Mouse (Mus musculus) spleen, adult 2 months (tissue): ENCODE measurements around the gene Tmem223. TPM values are rescaled to one million over a fixed set of nuclear protein-coding genes. Genes with fewer than 3 reads are reported as not detected.

Experiments
- DNase-seq, 2 experiments: peaks; one replicate each; pipeline versions ENCODE4 v3.0.0 to v3.0.0-alpha.2; 2012 to 2021; ENCODE audit warnings: low spot score in 2 of 2, low read depth in 1 of 2
- H3K27ac ChIP-seq: fragments of 200-500 bp; 2 replicates; pipeline ENCODE4 v1.5.1; 2012; ENCODE audit warnings: low read length, inconsistent platforms; ENCODE audit not compliant: insufficient read depth
- H3K27me3 ChIP-seq: fragments of 200-500 bp; 2 replicates; pipeline ENCODE4 v1.6.1; 2012; ENCODE audit warnings: mild to moderate bottlenecking, moderate library complexity, low read length, inconsistent platforms; ENCODE audit not compliant: control insufficient read depth, insufficient read depth
- H3K36me3 ChIP-seq: fragments of 200-500 bp; 2 replicates; pipeline ENCODE4 v1.6.1; 2012; ENCODE audit warnings: mild to moderate bottlenecking, low read length, inconsistent platforms; ENCODE audit not compliant: control insufficient read depth, insufficient read depth
- H3K4me1 ChIP-seq: fragments of 200-500 bp; 2 replicates; pipeline ENCODE4 v1.6.1; 2011; ENCODE audit warnings: inconsistent platforms; ENCODE audit not compliant: control insufficient read depth, insufficient read depth, insufficient read length
- H3K4me3 ChIP-seq: fragments of 200-500 bp; 2 replicates; pipeline ENCODE4 v1.5.1; 2011; ENCODE audit warnings: mild to moderate bottlenecking, inconsistent platforms; ENCODE audit not compliant: insufficient read depth, insufficient read length; ENCODE audit errors: extremely low read depth
- CTCF ChIP-seq: fragments of 200-500 bp; IDR thresholded peaks from 2 replicates; pipeline ENCODE4 v1.5.1; 2011; ENCODE audit warnings: mild to moderate bottlenecking, inconsistent platforms; ENCODE audit not compliant: insufficient read depth, insufficient read length, insufficient replicate concordance; ENCODE audit errors: extremely low read depth
- POLR2A ChIP-seq: fragments of 200-500 bp; IDR thresholded peaks from 2 replicates; pipeline ENCODE4 v1.6.1; 2011; ENCODE audit warnings: low read depth, low read length, inconsistent platforms
- WGBS: fragments of 180-500 bp; shearing (Covaris S2); methylation state at CpG from one replicate; pipeline ENCODE4 v1.1.7; 2018; 5-methylcytosine and 5-hydroxymethylcytosine counted together
- polyA plus RNA-seq: library from polyadenylated mRNA; depleted of rRNA; stranded (reverse); fragments of >200 nt; gene quantifications from 2 replicates; pipeline ENCODE4 v1.2.3, GENCODE M21; 2012; rRNA removed

The Tmem223 gene
- polyA plus RNA-seq, result 86.1 and 135 TPM in 2 replicates

GRCm38 (mm10) chr19:8770567-8771270 lies at the start of gene Tmem223:
TSS of gene Tmem223 (plus strand) at chr19:8770996.
- WGBS, result 15% methylated on average over 29 of the region's 29 CpGs
- DNase-seq, result peak; percentile 59 to 77
- Histone ChIP-seq H3K4me1 (peaks cover 11% of the 10 kb centered on the region; the same call in 1 of the 2 replicates), H3K36me3 (peaks cover 27% of the 10 kb centered on the region), H3K27ac (peak within 1 kb of the TSS; percentile 92), H3K27me3 (no peaks in the 10 kb centered on the region), H3K4me3 (peak within 1 kb of the TSS; percentile 87)
- TF ChIP-seq POLR2A (peak; percentile 87), CTCF (no peak)

GRCm38 (mm10) chr19:8721378-8721777 lies 49.4 kb upstream of the Tmem223 start:
- Histone ChIP-seq H3K27ac (no peak overlapping the region), H3K4me1 (no peaks in the 10 kb centered on the region), H3K4me3 (no peak overlapping the region), H3K36me3 (peaks cover 17% of the 10 kb centered on the region), H3K27me3 (no peaks in the 10 kb centered on the region)
- 57% methylated on average over 1 of the region's 1 CpGs for WGBS
- DNase-seq, result no peak
- no peak for TF ChIP-seq POLR2A
- TF ChIP-seq CTCF, result no peak

- TF ChIP-seq CTCF (no peak), POLR2A (no peak)
- Histone ChIP-seq H3K27ac (no peak overlapping the region), H3K4me3 (no peak overlapping the region), H3K36me3 (peaks cover 19% of the 10 kb centered on the region), H3K27me3 (no peaks in the 10 kb centered on the region), H3K4me1 (no peaks in the 10 kb centered on the region)
- WGBS, result 53% methylated on average over 4 of the region's 4 CpGs
- DNase-seq, result no peak
Measured at GRCm38 (mm10) chr19:8722021-8722420, 48.8 kb upstream of the Tmem223 start.

DNA sequence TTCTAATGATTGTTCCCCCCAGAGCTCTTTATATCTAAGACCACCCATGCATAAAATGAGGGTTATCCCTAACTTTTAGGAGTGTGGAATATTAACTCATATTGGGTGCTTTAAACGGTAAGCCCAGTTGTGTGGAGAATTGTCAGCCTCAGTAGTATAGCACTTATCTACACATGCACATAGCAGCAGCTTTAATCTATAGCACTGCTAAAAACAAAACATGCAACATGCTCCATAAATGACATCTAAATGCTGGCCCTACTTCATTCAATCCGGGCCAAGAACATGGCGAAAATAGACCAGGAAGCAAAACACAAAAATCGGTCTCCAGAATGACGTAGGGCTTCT lies 48.3 kb upstream of the Tmem223 start:
- H3K27ac ChIP-seq, result peak overlapping the region; percentile 94
- no peak for TF ChIP-seq POLR2A
- TF ChIP-seq CTCF, result no peak
- WGBS, result 1% methylated on average over 5 of the region's 5 CpGs
- H3K4me1 ChIP-seq, result no peaks in the 10 kb centered on the region
- no peaks in the 10 kb centered on the region for H3K27me3 ChIP-seq
- peak overlapping the region; percentile 70 for H3K4me3 ChIP-seq
- peaks cover 19% of the 10 kb centered on the region for H3K36me3 ChIP-seq
- no peak for DNase-seq

DNA sequence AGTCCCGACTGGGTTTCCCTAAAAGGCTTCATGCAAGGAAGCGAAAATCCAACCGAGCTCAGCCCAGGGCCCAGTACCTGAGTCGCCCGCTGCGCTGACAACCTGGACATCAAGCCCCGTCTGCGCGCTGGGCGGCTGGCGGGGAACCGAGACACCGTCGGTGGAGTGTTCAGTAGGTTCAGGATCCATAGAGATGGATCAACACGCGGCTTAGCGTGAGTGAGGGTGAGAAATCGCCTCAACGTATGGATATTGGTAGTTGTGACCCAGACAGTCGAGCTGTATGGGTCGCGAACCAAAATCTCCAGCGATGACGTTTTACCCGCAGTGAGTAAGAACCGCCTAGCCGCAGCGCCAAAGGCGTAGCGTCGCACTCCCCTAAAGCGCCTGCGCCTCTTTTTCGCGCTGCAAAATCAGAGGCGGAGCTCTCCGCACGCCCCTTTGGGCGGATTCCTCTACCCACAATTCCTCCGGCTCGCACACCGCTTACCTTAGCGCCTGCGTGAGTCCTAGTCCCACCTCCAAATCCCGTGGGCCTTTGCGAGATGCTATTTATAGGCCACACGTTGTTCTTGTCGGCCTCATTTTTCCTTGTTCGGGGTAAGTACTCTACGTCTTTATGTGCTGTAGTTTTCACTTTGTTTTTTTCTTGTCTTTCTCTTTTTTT lies 47.8 kb upstream of the Tmem223 start, which contains the start of gene Slc3a2:
Gene Slc3a2, minus strand, starts transcription at position 463 of the 667 bp plus-strand sequence.
- H3K4me1 ChIP-seq, result no peaks in the 10 kb centered on the region
- peak within 1 kb of the TSS; percentile 81 for H3K4me3 ChIP-seq

DNA sequence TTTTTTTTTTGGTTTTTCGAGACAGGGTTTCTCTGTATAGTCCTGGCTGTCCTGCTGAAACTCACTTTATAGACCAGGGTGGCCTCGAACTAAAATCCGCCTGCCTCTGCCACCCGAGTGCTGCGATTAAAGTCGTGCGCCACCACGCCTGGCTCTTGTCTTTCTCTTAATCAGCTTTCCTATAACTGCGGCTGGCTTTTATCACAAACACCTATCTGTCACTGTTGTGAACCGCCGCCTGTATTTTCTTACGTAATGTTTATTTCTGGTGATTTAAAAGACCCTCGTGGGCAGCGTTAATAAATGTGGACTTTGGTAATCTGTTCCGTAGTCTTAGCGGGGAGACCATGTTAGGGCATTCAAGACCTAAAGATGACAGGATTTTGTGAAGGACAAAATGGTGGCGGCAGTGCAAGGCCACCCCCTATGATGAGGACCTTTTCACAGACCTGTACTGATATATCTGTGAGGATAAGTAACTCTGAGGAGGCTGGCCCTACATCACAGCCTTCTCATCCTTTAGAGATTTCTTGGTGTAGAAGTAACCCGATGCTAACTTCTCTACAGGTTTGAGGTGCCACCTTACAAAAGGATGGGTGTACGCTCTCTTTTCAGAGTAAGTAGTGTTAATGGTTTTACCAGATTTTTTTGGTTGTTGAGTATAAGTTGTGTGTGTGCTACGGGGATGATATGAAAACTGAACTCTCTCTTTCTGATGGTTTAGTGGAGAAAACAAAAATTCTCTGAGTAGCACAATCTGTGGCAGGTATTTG lies 47.0 kb upstream of the Tmem223 start:
- H3K27me3 ChIP-seq, result no peaks in the 10 kb centered on the region
- TF ChIP-seq POLR2A (no peak), CTCF (no peak)
- WGBS, result 1% methylated on average over 20 of the region's 20 CpGs
- no peaks in the 10 kb centered on the region for H3K4me1 ChIP-seq
- peaks cover 19% of the 10 kb centered on the region for H3K36me3 ChIP-seq
- peak overlapping the region; percentile 81 for H3K4me3 ChIP-seq
- DNase-seq, result no peak
- H3K27ac ChIP-seq, result peak overlapping the region; percentile 74

More for the DNA sequence above, 47.8 kb upstream of the Tmem223 start, which contains the start of gene Slc3a2:
- TF ChIP-seq CTCF (no peak), POLR2A (peak; percentile 86)
- under 1% methylated on average over 50 of the region's 50 CpGs for WGBS
- Histone ChIP-seq H3K27me3 (no peaks in the 10 kb centered on the region), H3K27ac (peak within 1 kb of the TSS; percentile 94), H3K36me3 (peaks cover 19% of the 10 kb centered on the region)
- peak; percentile 95 to 97 for DNase-seq
